Mouse (Mus musculus): ENCODE measurements around the gene Gm10065. TPM values are rescaled to one million over a fixed set of nuclear protein-coding genes. Genes with fewer than 3 reads are reported as not detected.
"Not testable (repeated sequence)": the region's sequence is repeated elsewhere in the genome, so short reads cannot be mapped to it uniquely, and the experiment has no call there.

Gm10065 gene
- polyA plus RNA-seq, 1 experiment from 2014 or later: not detected

GRCm38 (mm10) chr13:21462516-21462915, 16.7 kb downstream of the Gm10065 start:
- H3K4me1 ChIP-seq (replicated peaks); H3K27me3 ChIP-seq; H3K9me3 ChIP-seq; H3K4me3 ChIP-seq; ATAC-seq (ENCODE audit: low FRiP score, low read depth); H3K36me3 ChIP-seq; H3K9ac ChIP-seq; H3K27ac ChIP-seq (replicated peaks); H3K4me2 ChIP-seq: not testable (repeated sequence)
- 53% methylated on average over 9 of the region's 9 CpGs for WGBS

GRCm38 (mm10) chr13:21456347-21456746, 22.9 kb downstream of the Gm10065 start:
- Histone ChIP-seq H3K27me3 (no peaks in the 10 kb centered on the region), H3K9me3 (no peaks in the 10 kb centered on the region), H3K4me3 (no peak overlapping the region), H3K9ac (no peak overlapping the region), H3K36me3 (no peaks in the 10 kb centered on the region), H3K27ac (replicated peaks) (no peak overlapping the region), H3K4me2 (no peak overlapping the region), H3K4me1 (replicated peaks) (peaks cover 16% of the 10 kb centered on the region)
- WGBS: 13% methylated on average over 4 of the region's 4 CpGs
- no peak for ATAC-seq (ENCODE audit: low FRiP score, low read depth)

GRCm38 (mm10) chr13:21454133-21454532, 25.1 kb downstream of the Gm10065 start:
- Histone ChIP-seq H3K9me3 (no peaks in the 10 kb centered on the region), H3K4me1 (replicated peaks) (peaks cover 16% of the 10 kb centered on the region), H3K27me3 (no peaks in the 10 kb centered on the region), H3K4me2 (peak overlapping the region; percentile 63; the same call in 1 of the 2 replicates), H3K4me3 (no peak overlapping the region), H3K36me3 (no peaks in the 10 kb centered on the region), H3K9ac (no peak overlapping the region), H3K27ac (replicated peaks) (no peak overlapping the region)
- no peak for ATAC-seq (ENCODE audit: low FRiP score, low read depth)
- WGBS: over 99% methylated on average over 3 of the region's 3 CpGs

- Histone ChIP-seq H3K27me3 (no peaks in the 10 kb centered on the region), H3K4me1 (replicated peaks) (peaks cover 16% of the 10 kb centered on the region), H3K4me2 (peak within 1 kb of the TSS; percentile 63), H3K9ac (peak within 1 kb of the TSS; percentile 71), H3K36me3 (peaks cover 2% of the 10 kb centered on the region; the same call in 1 of the 2 replicates), H3K4me3 (peak within 1 kb of the TSS; percentile 72), H3K27ac (replicated peaks) (peak within 1 kb of the TSS; percentile 78), H3K9me3 (no peaks in the 10 kb centered on the region)
- WGBS: under 1% methylated on average over 23 of the region's 23 CpGs
- peak; percentile 95 for ATAC-seq (ENCODE audit: low FRiP score, low read depth)
These were observed 25.8 kb downstream of the Gm10065 start, which contains the start of gene Zscan26 for GRCm38 (mm10) chr13:21453449-21453848. Zscan26 (minus strand) TSS chr13:21453730.

- Histone ChIP-seq H3K27me3 (no peaks in the 10 kb centered on the region), H3K4me1 (replicated peaks) (peaks cover 16% of the 10 kb centered on the region), H3K9me3 (no peaks in the 10 kb centered on the region), H3K4me3 (peak overlapping the region; percentile 72), H3K27ac (replicated peaks) (peak overlapping the region; percentile 78), H3K4me2 (peak overlapping the region; percentile 63), H3K9ac (peak overlapping the region; percentile 71), H3K36me3 (peaks cover 6% of the 10 kb centered on the region; the same call in 1 of the 2 replicates)
- 0 out of 2 replicates have a peak, but pooled peaks have one; percentile 17 for ATAC-seq (ENCODE audit: low FRiP score, low read depth)
- 4% methylated on average over 13 of the region's 13 CpGs for WGBS
These were observed 26.2 kb downstream of the Gm10065 start for GRCm38 (mm10) chr13:21453042-21453441.

- H3K36me3 ChIP-seq: peaks cover 49% of the 10 kb centered on the region
- ATAC-seq (ENCODE audit: low FRiP score, low read depth): no peak
- no peak overlapping the region for H3K4me2 ChIP-seq
- no peak overlapping the region for H3K27ac ChIP-seq (replicated peaks)
- 84% methylated on average over 16 of the region's 16 CpGs for WGBS
- no peak overlapping the region for H3K9ac ChIP-seq
- peaks cover 13% of the 10 kb centered on the region for H3K4me1 ChIP-seq (replicated peaks)
- no peaks in the 10 kb centered on the region for H3K27me3 ChIP-seq
- H3K9me3 ChIP-seq: no peaks in the 10 kb centered on the region
- no peak overlapping the region for H3K4me3 ChIP-seq
These were observed 31.2 kb downstream of the Gm10065 start for GRCm38 (mm10) chr13:21447856-21448614.

GRCm38 (mm10) chr13:21446796-21447195, 32.4 kb downstream of the Gm10065 start:
- Histone ChIP-seq H3K4me1 (replicated peaks) (peaks cover 2% of the 10 kb centered on the region), H3K27ac (replicated peaks) (no peak overlapping the region), H3K9me3 (no peaks in the 10 kb centered on the region), H3K27me3 (no peaks in the 10 kb centered on the region), H3K4me2 (no peak overlapping the region), H3K9ac (no peak overlapping the region), H3K36me3 (peaks cover 50% of the 10 kb centered on the region), H3K4me3 (no peak overlapping the region)
- 91% methylated on average over 9 of the region's 9 CpGs for WGBS
- no peak for ATAC-seq (ENCODE audit: low FRiP score, low read depth)

GRCm38 (mm10) chr13:21441207-21441572, 38.1 kb downstream of the Gm10065 start:
- Histone ChIP-seq H3K9me3 (no peaks in the 10 kb centered on the region), H3K9ac (peak overlapping the region; percentile 67), H3K4me1 (replicated peaks) (peaks cover 16% of the 10 kb centered on the region), H3K4me3 (peak overlapping the region; percentile 59), H3K36me3 (peaks cover 30% of the 10 kb centered on the region), H3K4me2 (peak overlapping the region; percentile 92), H3K27ac (replicated peaks) (peak overlapping the region; percentile 86), H3K27me3 (no peaks in the 10 kb centered on the region)
- peak; percentile 27; the same call in 1 of the 2 replicates for ATAC-seq (ENCODE audit: low FRiP score, low read depth)
- 18% methylated on average over 10 of the region's 10 CpGs for WGBS

- H3K9ac ChIP-seq: peak within 1 kb of the TSS; percentile 67
- H3K27me3 ChIP-seq: no peaks in the 10 kb centered on the region
- under 1% methylated on average over 32 of the region's 32 CpGs for WGBS
- ATAC-seq (ENCODE audit: low FRiP score, low read depth): peak; percentile 97
- H3K4me2 ChIP-seq: peak within 1 kb of the TSS; percentile 92
- H3K4me3 ChIP-seq: peak within 1 kb of the TSS; percentile 59
- H3K4me1 ChIP-seq (replicated peaks): peaks cover 16% of the 10 kb centered on the region
- no peaks in the 10 kb centered on the region for H3K9me3 ChIP-seq
- peaks cover 25% of the 10 kb centered on the region for H3K36me3 ChIP-seq
- peak within 1 kb of the TSS; percentile 86 for H3K27ac ChIP-seq (replicated peaks)
These were observed 38.6 kb downstream of the Gm10065 start, which contains the start of gene Pgbd1 for GRCm38 (mm10) chr13:21440503-21441206. Pgbd1 (minus strand) TSS chr13:21441058.

GRCm38 (mm10) chr13:21435476-21435875, 43.8 kb downstream of the Gm10065 start:
- Histone ChIP-seq H3K9ac (no peak overlapping the region), H3K27me3 (no peaks in the 10 kb centered on the region), H3K36me3 (no peaks in the 10 kb centered on the region), H3K4me1 (replicated peaks) (peaks cover 8% of the 10 kb centered on the region), H3K9me3 (no peaks in the 10 kb centered on the region), H3K27ac (replicated peaks) (no peak overlapping the region), H3K4me2 (no peak overlapping the region), H3K4me3 (no peak overlapping the region)
- ATAC-seq (ENCODE audit: low FRiP score, low read depth): no peak
- 86% methylated on average over 4 of the region's 4 CpGs for WGBS

Data from hindbrain, embryonic 15.5 days (tissue).